Mouse (Mus musculus): Measurements from ENCODE around the gene Itgae.

Gene Itgae

GRCm38 (mm10) chr11:73148209-73148608 is 57.8 kb downstream of the Itgae start:
- DNase-seq (ENCODE audit: low read depth): no peak

- DNase-seq (ENCODE audit: low read depth): no peak
Observed at GRCm38 (mm10) chr11:73155071-73155470, 64.7 kb downstream of the Itgae start.

- no peak for DNase-seq (ENCODE audit: low read depth)
Observed at GRCm38 (mm10) chr11:73159957-73160810, 69.8 kb downstream of the Itgae start, which contains the start of gene P2rx5. TSS of gene P2rx5 (plus strand) at chr11:73160421.

GRCm38 (mm10) chr11:73160811-73161200 is 70.4 kb downstream of the Itgae start:
- no peak for DNase-seq (ENCODE audit: low read depth)

- DNase-seq (ENCODE audit: low read depth): no peak
Observed at GRCm38 (mm10) chr11:73161616-73162015, 71.2 kb downstream of the Itgae start.

- no peak for DNase-seq (ENCODE audit: low read depth)
Observed at GRCm38 (mm10) chr11:73162284-73162683, 71.9 kb downstream of the Itgae start.

GRCm38 (mm10) chr11:73168071-73168470 is 77.7 kb downstream of the Itgae start:
- no peak for DNase-seq (ENCODE audit: low read depth)

- DNase-seq (ENCODE audit: low read depth): no peak
Observed at GRCm38 (mm10) chr11:73168576-73168975, 78.2 kb downstream of the Itgae start.

- DNase-seq (ENCODE audit: low read depth): peak; percentile 65
Observed at GRCm38 (mm10) chr11:73169231-73169630, 78.8 kb downstream of the Itgae start.

- no peak for DNase-seq (ENCODE audit: low read depth)
Observed at GRCm38 (mm10) chr11:73172186-73172585, 81.8 kb downstream of the Itgae start.

GRCm38 (mm10) chr11:73175612-73176011 is 85.2 kb downstream of the Itgae start:
- DNase-seq (ENCODE audit: low read depth): peak; percentile 78

- peak; percentile 43 for DNase-seq (ENCODE audit: low read depth)
Observed at GRCm38 (mm10) chr11:73176186-73176585, 85.8 kb downstream of the Itgae start.

GRCm38 (mm10) chr11:73176608-73177508 is 86.5 kb downstream of the Itgae start, which contains the start of the genes Emc6 and Tax1bp3:
TSS of gene Emc6 (minus strand) at chr11:73177037.
TSS of gene Tax1bp3 (plus strand) at chr11:73177083.
- DNase-seq (ENCODE audit: low read depth): peak; percentile 99

- no peak for DNase-seq (ENCODE audit: low read depth)
Observed at GRCm38 (mm10) chr11:73177509-73177875, 87.1 kb downstream of the Itgae start.

GRCm38 (mm10) chr11:73177895-73178294 is 87.5 kb downstream of the Itgae start:
- DNase-seq (ENCODE audit: low read depth): no peak

GRCm38 (mm10) chr11:73185872-73186615 is 95.7 kb downstream of the Itgae start:
- DNase-seq (ENCODE audit: low read depth): no peak

- no peak for DNase-seq (ENCODE audit: low read depth)
Observed at GRCm38 (mm10) chr11:73187231-73187630, 96.8 kb downstream of the Itgae start.

- DNase-seq (ENCODE audit: low read depth): peak; percentile 57
Observed at GRCm38 (mm10) chr11:73193047-73193446, 102.7 kb downstream of the Itgae start.

- DNase-seq (ENCODE audit: low read depth): no peak
Observed at GRCm38 (mm10) chr11:73194444-73194843, 104.1 kb downstream of the Itgae start.
